Mouse (Mus musculus) heart, embryonic 13.5 days (tissue): ENCODE measurements at regions not wholly inside any gene's neighbourhood (a gene's known extent, or its start where the extent isn't known, plus 50 kb on each side); places are given as distances from the start of the nearest gene placed in this dataset.

Source experiments
- ATAC-seq: fragments of 200-750 bp; cut with Nextera tagmentation; 2 replicates; pipeline ENCODE4 v1.8.0; 2017; ENCODE audit warnings: moderate TSS enrichment; ENCODE audit not compliant: insufficient number of reproducible peaks, low FRiP score, low TSS enrichment; ENCODE audit errors: extremely low read depth
- H3K27ac ChIP-seq: fragments of 300-500 bp; sonication (generic); replicated peaks from 2 replicates; pipeline ENCODE4 v1.5.1; 2015; ENCODE audit warnings: moderate library complexity, mild to moderate bottlenecking, inconsistent platforms
- H3K27me3 ChIP-seq: fragments of 300-500 bp; sonication (generic); replicated peaks from 2 replicates; pipeline ENCODE4 v1.6.1; 2015; ENCODE audit warnings: mild to moderate bottlenecking, inconsistent platforms
- H3K36me3 ChIP-seq: fragments of 300-500 bp; sonication (generic); 2 replicates; pipeline ENCODE4 v1.6.1; 2015; ENCODE audit warnings: mild to moderate bottlenecking, inconsistent platforms
- H3K4me1 ChIP-seq: fragments of 300-500 bp; sonication (generic); 2 replicates; pipeline ENCODE4 v1.6.1; 2015; ENCODE audit warnings: inconsistent platforms
- H3K4me2 ChIP-seq: fragments of 300-500 bp; sonication (generic); 2 replicates; pipeline ENCODE4 v1.6.1; 2015; ENCODE audit warnings: inconsistent platforms, mild to moderate bottlenecking, moderate library complexity
- H3K4me3 ChIP-seq: fragments of 300-500 bp; sonication (generic); 2 replicates; pipeline ENCODE4 v1.5.1; 2015; ENCODE audit warnings: moderate library complexity, mild to moderate bottlenecking, inconsistent platforms
- H3K9ac ChIP-seq: fragments of 300-500 bp; sonication (generic); 2 replicates; pipeline ENCODE4 v1.6.1; 2015; ENCODE audit warnings: inconsistent platforms, mild to moderate bottlenecking, moderate library complexity
- H3K9me3 ChIP-seq: fragments of 300-500 bp; sonication (generic); 2 replicates; pipeline ENCODE4 v1.6.1; 2016; ENCODE audit warnings: inconsistent platforms
- WGBS: fragments of 180-500 bp; shearing (Covaris S2); methylation state at CpG from one replicate; pipeline ENCODE4 v1.1.7; 2015; ENCODE audit warnings: mixed read lengths; 5-methylcytosine and 5-hydroxymethylcytosine counted together

DNA sequence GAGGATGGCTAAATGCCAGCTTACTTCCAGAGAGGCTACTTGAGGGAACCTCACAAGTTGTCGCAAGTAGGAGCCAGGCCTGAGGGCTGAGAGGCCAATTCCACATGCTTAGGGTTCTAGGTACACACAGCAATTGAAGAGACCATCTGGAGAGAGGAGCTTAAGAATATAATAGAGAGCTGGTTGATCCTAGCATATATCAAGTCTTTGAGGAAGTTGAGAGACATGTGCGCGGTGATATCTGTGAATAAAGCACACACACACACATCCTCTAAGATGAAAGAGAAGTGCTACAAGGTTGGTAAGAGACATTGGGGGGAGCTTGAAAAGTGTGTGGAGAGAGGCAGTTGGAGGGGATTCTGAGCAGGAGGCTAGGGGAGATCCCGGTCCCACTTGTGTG lies 189.5 kb downstream of the Zfp462 start:
- Histone ChIP-seq H3K9ac (no peak overlapping the region), H3K27ac (no peak overlapping the region), H3K4me3 (no peak overlapping the region), H3K4me1 (peaks cover 9% of the 10 kb centered on the region), H3K36me3 (no peaks in the 10 kb centered on the region), H3K9me3 (0 out of 2 replicates have a peak, but pooled peaks cover 9% of the 10 kb centered on the region), H3K4me2 (no peak overlapping the region), H3K27me3 (no peaks in the 10 kb centered on the region)
- no peak for ATAC-seq
- 92% methylated on average over 4 of the region's 4 CpGs for WGBS

DNA sequence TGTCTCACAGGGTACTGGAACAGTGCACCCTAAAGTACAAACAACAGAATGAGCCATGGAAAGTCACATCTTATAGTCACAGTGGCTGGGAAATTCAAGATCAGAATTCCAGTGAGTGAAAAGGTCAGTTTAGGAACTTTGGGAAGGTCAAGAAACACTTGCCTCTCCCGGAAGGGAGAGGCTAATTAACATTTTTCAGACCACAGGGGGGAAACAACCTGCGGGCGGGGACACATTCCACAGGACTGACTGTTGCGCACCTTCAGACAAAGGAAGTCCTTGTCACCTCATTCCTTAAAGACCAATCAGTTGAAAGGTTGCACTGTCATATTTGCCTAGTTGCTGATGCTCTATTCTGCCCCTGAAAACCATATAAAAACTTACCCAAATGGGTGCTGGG lies 189.9 kb downstream of the Zfp462 start:
- Histone ChIP-seq H3K27me3 (no peaks in the 10 kb centered on the region), H3K4me1 (peaks cover 9% of the 10 kb centered on the region), H3K4me3 (no peak overlapping the region), H3K9me3 (0 out of 2 replicates have a peak, but pooled peaks cover 10% of the 10 kb centered on the region), H3K36me3 (no peaks in the 10 kb centered on the region), H3K27ac (no peak overlapping the region), H3K9ac (no peak overlapping the region), H3K4me2 (no peak overlapping the region)
- 70% methylated on average over 4 of the region's 4 CpGs for WGBS
- no peak for ATAC-seq

DNA sequence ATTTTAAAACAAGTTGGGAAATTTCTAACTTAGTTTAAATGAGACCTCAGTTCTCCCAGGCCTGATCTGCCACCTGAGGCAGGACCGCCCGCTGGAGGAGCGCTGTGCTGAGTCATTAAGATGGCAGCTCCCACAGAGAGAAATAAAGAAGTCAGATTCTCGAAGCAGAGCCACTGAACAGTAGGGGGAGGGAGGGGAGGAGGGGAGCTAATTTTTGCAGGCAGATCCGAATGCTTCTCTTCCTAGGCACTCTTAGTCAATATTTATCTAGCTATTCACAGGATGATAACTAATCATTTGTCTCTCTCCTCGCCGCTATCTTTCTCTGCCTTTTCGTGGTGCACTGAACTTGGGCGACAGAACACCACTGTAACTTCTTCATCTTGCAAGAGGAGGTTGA lies 191.4 kb downstream of the Zfp462 start:
- no peak for ATAC-seq
- H3K27ac ChIP-seq: peak overlapping the region; percentile 54; the same call in 1 of the 2 replicates
- H3K9ac ChIP-seq: peak overlapping the region; percentile 47; the same call in 1 of the 2 replicates
- H3K36me3 ChIP-seq: no peaks in the 10 kb centered on the region
- H3K9me3 ChIP-seq: 0 out of 2 replicates have a peak, but pooled peaks cover 10% of the 10 kb centered on the region
- no peak overlapping the region for H3K4me3 ChIP-seq
- H3K27me3 ChIP-seq: no peaks in the 10 kb centered on the region
- WGBS: 11% methylated on average over 9 of the region's 9 CpGs
- peaks cover 15% of the 10 kb centered on the region for H3K4me1 ChIP-seq
- H3K4me2 ChIP-seq: peak overlapping the region; percentile 30

DNA sequence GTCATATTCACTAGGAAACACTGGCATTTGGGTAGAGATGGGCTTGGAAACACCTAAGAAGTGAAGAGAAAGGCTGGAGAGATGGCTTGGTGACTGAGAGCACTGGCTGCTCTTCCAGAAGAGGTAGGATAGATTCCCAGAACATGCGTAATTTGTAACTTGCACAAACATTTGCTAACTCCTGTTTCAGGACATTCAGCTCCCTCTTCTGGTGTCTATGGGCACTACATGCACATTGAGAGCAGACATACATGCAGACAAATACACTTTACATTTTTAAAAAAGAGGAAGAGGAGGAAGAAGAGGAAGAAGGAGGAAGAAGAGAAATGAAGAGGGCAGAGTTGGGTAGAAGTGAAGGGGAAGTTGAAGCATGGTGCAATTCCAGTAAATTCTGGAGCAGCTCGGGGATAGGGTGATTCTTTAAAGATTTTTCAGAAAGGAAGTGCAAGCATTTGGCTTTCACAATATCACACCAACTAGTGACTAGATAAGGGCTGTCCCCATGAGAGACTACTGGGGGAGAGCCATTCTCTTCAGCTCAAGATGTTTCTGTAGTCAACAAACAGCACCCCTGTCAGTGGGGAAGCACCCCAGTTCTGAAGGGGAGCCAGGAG lies 193.0 kb downstream of the Zfp462 start:
- WGBS: 79% methylated on average over 2 of the region's 2 CpGs
- ATAC-seq: no peak
- H3K27ac ChIP-seq: no peak overlapping the region
- no peak overlapping the region for H3K4me3 ChIP-seq
- peaks cover 30% of the 10 kb centered on the region for H3K4me1 ChIP-seq
- no peaks in the 10 kb centered on the region for H3K36me3 ChIP-seq
- H3K4me2 ChIP-seq: no peak overlapping the region
- no peaks in the 10 kb centered on the region for H3K27me3 ChIP-seq
- H3K9ac ChIP-seq: no peak overlapping the region
- 0 out of 2 replicates have a peak, but pooled peaks cover 10% of the 10 kb centered on the region for H3K9me3 ChIP-seq

DNA sequence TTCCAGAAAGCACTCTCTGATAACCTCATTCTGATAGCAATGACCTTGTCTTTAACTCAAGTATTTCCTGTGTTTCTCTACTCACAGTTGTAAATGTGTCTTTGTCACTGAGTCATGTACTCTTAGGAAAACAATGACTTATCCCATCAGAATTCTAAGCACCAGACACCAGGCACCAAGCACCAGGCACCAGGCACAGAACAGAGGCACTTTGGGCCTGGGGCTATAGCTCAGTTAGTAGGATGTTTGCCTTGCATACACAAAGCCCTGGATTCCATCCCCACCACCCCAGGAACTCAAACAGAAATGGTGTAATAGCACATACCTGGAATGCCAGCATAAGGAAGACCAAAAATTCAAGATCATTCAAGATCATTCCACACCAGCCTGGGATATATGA lies 196.5 kb downstream of the Zfp462 start:
- H3K27ac ChIP-seq: peak overlapping the region; percentile 66

DNA sequence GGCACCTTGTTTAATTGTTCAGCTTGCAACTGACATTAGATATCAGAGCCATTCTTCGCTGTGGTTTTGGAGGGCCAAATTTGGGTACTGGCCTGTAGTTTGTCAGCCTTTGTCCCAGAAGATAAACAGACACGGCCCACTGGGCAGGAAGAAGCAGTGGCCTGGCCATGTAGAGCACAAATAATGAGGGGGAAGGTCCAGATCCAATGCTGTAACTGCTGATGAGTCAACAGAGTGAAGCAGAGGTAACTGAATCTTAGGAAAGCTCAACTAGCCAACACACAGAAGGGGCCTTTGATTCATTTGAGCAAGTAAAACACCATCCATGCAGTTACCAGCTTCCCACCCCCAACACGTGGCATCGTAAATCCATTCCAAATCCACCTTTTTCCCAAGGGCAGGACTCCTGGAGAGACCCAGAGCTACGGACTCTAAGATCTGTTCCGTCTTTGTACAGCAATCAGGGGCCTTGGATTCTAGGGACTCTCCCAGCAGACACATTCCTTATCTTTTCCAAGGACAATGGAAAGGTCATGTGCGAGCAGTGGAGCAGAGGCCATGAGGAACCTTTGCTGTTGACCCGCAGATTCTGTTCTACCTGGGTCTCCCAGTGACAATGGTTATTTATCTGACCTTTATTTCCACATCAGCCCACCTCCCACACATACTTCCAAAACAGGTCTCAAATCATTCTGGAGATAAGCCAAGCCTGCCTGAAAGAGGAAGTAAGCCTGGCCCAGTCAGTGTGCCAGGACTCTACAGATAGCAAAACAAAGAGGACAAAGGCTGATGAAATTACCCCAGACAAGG lies 197.3 kb downstream of the Zfp462 start:
- no peaks in the 10 kb centered on the region for H3K27me3 ChIP-seq
- 0 out of 2 replicates have a peak, but pooled peaks cover 10% of the 10 kb centered on the region for H3K9me3 ChIP-seq
- no peak overlapping the region for H3K4me2 ChIP-seq
- H3K27ac ChIP-seq: peak overlapping the region; percentile 66
- 49% methylated on average over 8 of the region's 8 CpGs for WGBS
- peaks cover 30% of the 10 kb centered on the region for H3K4me1 ChIP-seq
- H3K36me3 ChIP-seq: no peaks in the 10 kb centered on the region
- ATAC-seq: no peak
- no peak overlapping the region for H3K9ac ChIP-seq
- H3K4me3 ChIP-seq: no peak overlapping the region

More for the DNA sequence above, 196.5 kb downstream of the Zfp462 start:
- Histone ChIP-seq H3K9ac (no peak overlapping the region), H3K27me3 (no peaks in the 10 kb centered on the region), H3K9me3 (0 out of 2 replicates have a peak, but pooled peaks cover 10% of the 10 kb centered on the region), H3K4me1 (peaks cover 30% of the 10 kb centered on the region), H3K4me2 (no peak overlapping the region), H3K36me3 (no peaks in the 10 kb centered on the region), H3K4me3 (no peak overlapping the region)
- no peak for ATAC-seq

DNA sequence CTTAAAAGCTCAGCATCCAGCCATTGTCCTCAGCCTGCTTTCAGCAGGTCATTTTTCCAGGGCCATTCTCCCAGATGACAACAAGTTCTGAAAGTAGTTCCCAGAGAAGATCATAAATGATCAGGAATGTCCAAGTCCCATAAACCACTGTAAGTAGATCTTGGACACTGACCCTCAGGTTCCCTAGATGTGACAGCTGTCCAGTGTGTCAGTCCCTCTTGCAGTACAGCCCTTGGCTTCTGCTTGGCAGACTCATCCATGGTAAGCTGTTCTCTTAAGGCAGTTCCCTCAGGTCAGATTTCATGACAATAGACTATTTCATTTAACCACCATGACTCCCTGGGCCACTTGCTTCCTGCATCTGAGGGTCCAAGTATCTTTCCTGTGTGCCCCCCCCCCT lies 198.6 kb downstream of the Zfp462 start:
- no peak for ATAC-seq
- Histone ChIP-seq H3K9ac (no peak overlapping the region), H3K27ac (no peak overlapping the region)

DNA sequence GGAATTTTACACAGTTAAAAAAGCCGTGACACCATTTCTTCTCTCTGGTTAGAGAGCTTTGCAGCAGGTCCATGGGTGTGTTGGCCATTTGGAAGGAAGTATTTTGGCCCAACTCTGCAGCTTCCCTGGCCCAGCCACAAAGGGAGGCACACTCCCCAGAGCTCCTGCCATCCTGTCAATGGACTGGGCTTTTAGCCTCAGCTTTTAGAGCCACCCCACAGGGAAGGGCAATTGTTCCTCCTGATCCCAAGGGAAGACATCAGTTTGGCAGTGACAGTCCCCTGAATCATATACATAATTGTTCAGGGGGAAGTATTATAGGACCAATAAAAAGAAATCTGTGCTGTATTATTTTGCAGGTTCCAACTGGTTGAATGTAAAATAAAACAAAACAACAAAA lies 200.1 kb downstream of the Zfp462 start:
- Histone ChIP-seq H3K36me3 (no peaks in the 10 kb centered on the region), H3K27ac (no peak overlapping the region), H3K27me3 (no peaks in the 10 kb centered on the region), H3K9ac (no peak overlapping the region), H3K4me3 (no peak overlapping the region), H3K9me3 (no peaks in the 10 kb centered on the region), H3K4me1 (peaks cover 40% of the 10 kb centered on the region), H3K4me2 (no peak overlapping the region)
- no peak for ATAC-seq
- WGBS: 73% methylated on average over 1 of the region's 1 CpGs

More for the DNA sequence above, 198.6 kb downstream of the Zfp462 start:
- Histone ChIP-seq H3K27me3 (no peaks in the 10 kb centered on the region), H3K9me3 (0 out of 2 replicates have a peak, but pooled peaks cover 2% of the 10 kb centered on the region), H3K4me1 (peaks cover 35% of the 10 kb centered on the region), H3K4me2 (no peak overlapping the region), H3K36me3 (no peaks in the 10 kb centered on the region), H3K4me3 (no peak overlapping the region)

DNA sequence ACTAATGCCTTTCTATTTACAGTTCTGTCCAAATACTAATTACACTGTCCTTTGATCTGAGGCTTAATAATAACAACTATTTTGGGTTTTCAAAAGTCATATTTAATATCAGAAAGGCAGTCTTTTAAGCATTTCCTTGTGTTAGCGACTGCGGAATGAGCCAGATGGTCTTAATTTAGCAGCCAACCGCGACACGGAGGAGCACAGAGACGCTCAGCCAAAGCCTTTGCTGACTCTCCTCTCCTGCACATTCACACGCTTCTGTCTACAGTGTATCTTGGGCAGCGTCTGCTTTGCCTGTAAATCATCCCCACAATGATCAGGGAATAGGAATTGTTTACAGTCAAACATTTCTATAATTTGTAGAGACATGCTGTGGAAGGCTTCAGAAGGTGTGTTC lies 201.1 kb downstream of the Zfp462 start:
- Histone ChIP-seq H3K27ac (no peak overlapping the region), H3K36me3 (no peaks in the 10 kb centered on the region), H3K4me1 (peaks cover 37% of the 10 kb centered on the region), H3K27me3 (no peaks in the 10 kb centered on the region), H3K9me3 (no peaks in the 10 kb centered on the region), H3K4me3 (no peak overlapping the region), H3K9ac (no peak overlapping the region), H3K4me2 (no peak overlapping the region)
- ATAC-seq: no peak
- WGBS: 50% methylated on average over 8 of the region's 8 CpGs

DNA sequence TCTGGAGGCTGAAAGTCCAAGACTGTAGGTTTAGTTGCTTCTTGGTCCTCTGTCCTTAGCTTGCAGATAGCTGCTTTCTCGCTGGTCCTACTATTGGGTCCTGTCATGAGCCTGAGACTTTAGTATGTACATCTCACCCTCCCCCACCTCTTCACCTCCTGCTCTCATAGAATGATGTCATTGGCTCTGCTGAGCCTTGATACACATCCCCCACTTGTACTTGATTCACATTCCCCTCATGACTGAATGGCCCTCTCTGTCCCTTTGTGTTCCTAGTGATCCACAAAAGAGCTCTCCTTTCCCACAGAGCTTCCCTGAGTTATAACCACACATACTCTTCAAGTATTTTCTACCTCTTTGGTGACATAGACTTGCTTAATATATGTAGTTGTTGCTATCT lies 201.5 kb upstream of the Rad23b start:
- no peak overlapping the region for H3K27ac ChIP-seq
- H3K4me2 ChIP-seq: no peak overlapping the region
- 48% methylated on average over 1 of the region's 1 CpGs for WGBS
- no peak overlapping the region for H3K9ac ChIP-seq
- H3K9me3 ChIP-seq: no peaks in the 10 kb centered on the region
- no peaks in the 10 kb centered on the region for H3K27me3 ChIP-seq
- H3K4me1 ChIP-seq: peaks cover 24% of the 10 kb centered on the region
- no peak for ATAC-seq
- H3K4me3 ChIP-seq: no peak overlapping the region
- no peaks in the 10 kb centered on the region for H3K36me3 ChIP-seq

DNA sequence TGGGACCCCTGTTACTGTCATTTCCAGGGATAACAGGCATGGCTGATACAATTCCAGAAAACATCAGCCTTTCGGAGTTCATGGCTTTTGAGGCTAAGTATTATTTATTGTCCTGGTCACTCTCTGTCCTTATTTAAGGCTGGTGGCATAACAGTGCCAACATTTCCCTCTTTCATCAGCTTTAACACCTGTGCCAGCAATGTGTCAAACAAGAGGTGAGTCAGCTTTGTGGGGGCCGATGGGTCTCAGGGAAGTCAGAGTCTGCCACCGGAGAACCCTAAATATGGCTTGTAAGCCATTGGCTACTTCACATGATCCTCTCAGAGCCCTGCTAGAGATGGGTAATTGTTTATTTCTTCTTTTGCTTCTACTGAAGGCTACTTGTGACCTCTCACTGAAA lies 195.3 kb upstream of the Rad23b start:
- Histone ChIP-seq H3K27me3 (no peaks in the 10 kb centered on the region), H3K9me3 (no peaks in the 10 kb centered on the region), H3K36me3 (no peaks in the 10 kb centered on the region), H3K9ac (no peak overlapping the region), H3K4me3 (no peak overlapping the region), H3K27ac (no peak overlapping the region), H3K4me1 (peaks cover 13% of the 10 kb centered on the region), H3K4me2 (no peak overlapping the region)
- no peak for ATAC-seq
- WGBS: 65% methylated on average over 3 of the region's 3 CpGs
